In genomic region chr2:164053767-164054166, GRCm38 (mm10) we compare ENCODE assay signal across 10 mouse cellular contexts. TPM values are rescaled to one million over a fixed set of nuclear protein-coding genes. Genes with fewer than 3 reads are reported as not detected.
DNase-seq lines count a peak whose midpoint lies in the region; ATAC-seq lines count a peak whose summit lies in the region.
"Had no signal": no experiment of that assay in that cellular context is flagged by ENCODE, and none has a peak within 500 bp of the region (broad histone marks: within the 10 kb centered on the region; RNA-seq: fewer than 3 reads in every experiment).

No protein-coding gene starts in this region.

- DNase-seq in kidney, adult 9 months: peak; percentile 17
- DNase-seq in kidney, adult 11 months: no peak
- DNase-seq in adrenal gland, adult 8-10 months: peak; percentile 81
- DNase-seq in cerebellum, postnatal 25 days: peak; percentile 77 to 88
- DNase-seq in heart, postnatal 14 days: peak; percentile 57 to 75
- DNase-seq in layer of hippocampus, postnatal 25 days (ENCODE audit: extremely low spot score in 1 of 2, low spot score in 1 of 2): no peak
- no peak for DNase-seq in urinary bladder, postnatal 10 days (ENCODE audit: low spot score)

- ATAC-seq in forebrain, embryonic 13.5 days: no peak
- ATAC-seq: hindbrain, postnatal 0 days had no signal

- no peak overlapping the region for H3K4me2 ChIP-seq in forebrain, embryonic 13.5 days
- H3K4me2 ChIP-seq: limb, embryonic 15.5 days had no signal

- no peak overlapping the region for H3K27ac ChIP-seq in forebrain, embryonic 13.5 days
- H3K27ac ChIP-seq: hindbrain, postnatal 0 days; limb, embryonic 15.5 days had no signal

- no peaks in the 10 kb centered on the region for H3K27me3 ChIP-seq in forebrain, embryonic 13.5 days
- H3K27me3 ChIP-seq: limb, embryonic 15.5 days had no signal

- peaks cover 76% of the 10 kb centered on the region for H3K36me3 ChIP-seq in forebrain, embryonic 13.5 days (ENCODE audit: poor library complexity, severe bottlenecking)

- H3K9me3 ChIP-seq in forebrain, embryonic 13.5 days (replicated peaks): no peaks in the 10 kb centered on the region
- H3K9me3 ChIP-seq: limb, embryonic 15.5 days had no signal

- WGBS in forebrain, embryonic 13.5 days: 94% methylated on average over 8 of the region's 8 CpGs

- intact Hi-C loops in heart, postnatal 14 days (cut with DNase I): loop anchor here (5.0 kb wide), 1 partner anchor 56 kb away; no protein-coding TSS in a partner anchor

- no peak overlapping the region for H3K9ac ChIP-seq in forebrain, embryonic 13.5 days
- H3K9ac ChIP-seq: limb, embryonic 15.5 days had no signal

- H3K4me3 ChIP-seq in forebrain, embryonic 13.5 days: no peak overlapping the region
- H3K4me3 ChIP-seq: limb, embryonic 15.5 days had no signal

- no peaks in the 10 kb centered on the region for H3K4me1 ChIP-seq in forebrain, embryonic 13.5 days
- H3K4me1 ChIP-seq: limb, embryonic 15.5 days had no signal

RNA-seq across cellular contexts. Expression of gene Stk4, which starts 16.4 kb away (rescaled TPM):
- 10 to 100 TPM; 27.4 to 38.9 (median 36.4) TPM for total RNA-seq in adrenal gland, adult 8-10 months (2022)
- 10 to 100 TPM; 17.0 to 20.4 TPM for total RNA-seq in heart, postnatal 14 days (2021)
- polyA plus RNA-seq in forebrain, embryonic 13.5 days (2015; fragmentation: Nextera tagmentation; extraction: Ambion mirVana): 25.6 and 30.8 TPM in 2 replicates
- 10 to 100 TPM; 47.8 to 48.6 TPM for total RNA-seq in layer of hippocampus, postnatal 25 days (2021)

RNA-seq across cellular contexts. Expression of gene Tomm34, which starts 17.2 kb away (rescaled TPM):
- 10 to 100 TPM; 44.9 to 54.8 (median 45.7) TPM for total RNA-seq in adrenal gland, adult 8-10 months (2022)
- total RNA-seq in heart, postnatal 14 days (2021): 10 to 100 TPM; 19.3 to 19.9 TPM
- 47.8 and 54.1 TPM in 2 replicates for polyA plus RNA-seq in forebrain, embryonic 13.5 days (2015; fragmentation: Nextera tagmentation; extraction: Ambion mirVana)
- 10 to 100 TPM; 86.8 to 95.2 TPM for total RNA-seq in layer of hippocampus, postnatal 25 days (2021)

RNA-seq across cellular contexts. Expression of gene Pabpc1l, which starts 28.5 kb away (rescaled TPM):
- 1 to 10 TPM in 3 of 4 experiments, under 1 TPM in 1; 0.56 to 2.2 (median 1.3) TPM for total RNA-seq in adrenal gland, adult 8-10 months (2022)
- total RNA-seq in heart, postnatal 14 days (2021): under 1 TPM; 0.79 to 0.83 TPM
- polyA plus RNA-seq in forebrain, embryonic 13.5 days (2015; fragmentation: Nextera tagmentation; extraction: Ambion mirVana): 1.3 and 1.4 TPM in 2 replicates
- total RNA-seq in layer of hippocampus, postnatal 25 days (2021): 1 to 10 TPM in 1 of 2 experiments, under 1 TPM in 1; 0.32 to 1.3 TPM

RNA-seq across cellular contexts. Expression of gene Ywhab, which starts 59.0 kb away (rescaled TPM):
- 100 to 1,000 TPM; 219 to 306 (median 257) TPM for total RNA-seq in adrenal gland, adult 8-10 months (2022)
- total RNA-seq in heart, postnatal 14 days (2021): 10 to 100 TPM; 93.5 to 98.0 TPM
- 361 and 370 TPM in 2 replicates for polyA plus RNA-seq in forebrain, embryonic 13.5 days (2015; fragmentation: Nextera tagmentation; extraction: Ambion mirVana)
- total RNA-seq in layer of hippocampus, postnatal 25 days (2021): 100 to 1,000 TPM; 506 to 588 TPM

Comparison
In these comparisons a context has a peak if more than half of its experiments do, and no peak if none do; other contexts are left out.
1. DNase-seq: peak in kidney, adult 9 months (single experiment), adrenal gland, adult 8-10 months (single experiment), cerebellum, postnatal 25 days (2 of 2) and heart, postnatal 14 days (2 of 2); none in kidney, adult 11 months (single experiment), layer of hippocampus, postnatal 25 days (0 of 2) and urinary bladder, postnatal 10 days (single experiment).